ENCODE assay signal across 20 mouse cellular contexts in genomic region chr6:148367094-148367539, GRCm38 (mm10).
DNase-seq lines count a peak whose midpoint lies in the region; ATAC-seq lines count a peak whose summit lies in the region.
"Had no signal": no experiment of that assay in that cellular context is flagged by ENCODE, and none has a peak within 500 bp of the region (broad histone marks: within the 10 kb centered on the region; RNA-seq: fewer than 3 reads in every experiment).

No protein-coding gene starts in this region.

- WGBS in kidney, embryonic 15.5 days, result 11% methylated on average over 4 of the region's 4 CpGs

- H3K27me3 ChIP-seq in kidney, embryonic 15.5 days, result no peaks in the 10 kb centered on the region
- H3K27me3 ChIP-seq: forebrain, embryonic 13.5 days; heart, embryonic 12.5 days; midbrain, embryonic 15.5 days had no signal

- intact Hi-C loops in left cerebral cortex, postnatal 10 days (cut with DNase I), result no loop called here

- no peak overlapping the region for H3K9ac ChIP-seq in kidney, embryonic 15.5 days
- H3K9ac ChIP-seq: forebrain, embryonic 13.5 days; heart, embryonic 12.5 days; liver, embryonic 14.5 days; midbrain, embryonic 15.5 days had no signal

- peak; percentile 74 for ATAC-seq in kidney, embryonic 15.5 days (replicated peaks; ENCODE audit: low FRiP score)
- ATAC-seq: forebrain, embryonic 13.5 days; inflammation-experienced regulatory T-cells, adult 6 months; lung, postnatal 0 days; midbrain, embryonic 15.5 days had no signal

- H3K9me3 ChIP-seq in kidney, embryonic 15.5 days (replicated peaks), result no peaks in the 10 kb centered on the region
- H3K9me3 ChIP-seq: forebrain, embryonic 13.5 days; heart, embryonic 12.5 days; midbrain, embryonic 15.5 days had no signal

- peaks cover 18% of the 10 kb centered on the region for H3K4me1 ChIP-seq in kidney, embryonic 15.5 days

- H3K4me3 ChIP-seq in kidney, embryonic 15.5 days (replicated peaks), result no peak overlapping the region
- H3K4me3 ChIP-seq: forebrain, embryonic 13.5 days; heart, embryonic 12.5 days; midbrain, embryonic 15.5 days had no signal

- H3K4me2 ChIP-seq in kidney, embryonic 15.5 days, result no peak overlapping the region
- H3K4me2 ChIP-seq: forebrain, embryonic 13.5 days; heart, embryonic 12.5 days; midbrain, embryonic 15.5 days had no signal

- no peaks in the 10 kb centered on the region for H3K36me3 ChIP-seq in kidney, embryonic 15.5 days
- H3K36me3 ChIP-seq: heart, embryonic 12.5 days; midbrain, embryonic 15.5 days had no signal

- peak; percentile 25 for DNase-seq in embryo, embryonic 11 days
- no peak for DNase-seq in embryo, embryonic 10 days (ENCODE audit: low spot score)
- no peak for DNase-seq in kidney, postnatal 14 days
- DNase-seq in embryo, embryonic 11.5 days (ENCODE audit: low read depth, low spot score), result peak; percentile 29
- peak; percentile 55 for DNase-seq in mesoderm, embryonic 11.5 days (ENCODE audit: low read depth, low spot score)
- no peak for DNase-seq in urinary bladder, postnatal 14 days (ENCODE audit: low spot score)
- DNase-seq in left cerebral cortex, postnatal 10 days (ENCODE audit: extremely low spot score in 1 of 2, low spot score in 2 of 2), result no peak
- DNase-seq: adrenal gland, adult 2 months; cerebellum, adult 18-20 months; cerebellum, postnatal 36 days; heart, postnatal 36 days; right cerebral cortex, postnatal 14 days; thymus, postnatal 14 days had no signal

- H3K27ac ChIP-seq in kidney, embryonic 15.5 days, result peak overlapping the region; percentile 59
- H3K27ac ChIP-seq: forebrain, embryonic 13.5 days; liver, embryonic 14.5 days; midbrain, embryonic 15.5 days had no signal

Comparison
In these comparisons a context has a peak if more than half of its experiments do, and no peak if none do; other contexts are left out.
1. DNase-seq: peak in embryo, embryonic 11 days (single experiment), embryo, embryonic 11.5 days (single experiment) and mesoderm, embryonic 11.5 days (single experiment); none in embryo, embryonic 10 days (single experiment), kidney, postnatal 14 days (single experiment), urinary bladder, postnatal 14 days (single experiment) and left cerebral cortex, postnatal 10 days (0 of 2).